Mouse (Mus musculus): ENCODE measurements around the gene Chrnd.

Gene Chrnd

DNA sequence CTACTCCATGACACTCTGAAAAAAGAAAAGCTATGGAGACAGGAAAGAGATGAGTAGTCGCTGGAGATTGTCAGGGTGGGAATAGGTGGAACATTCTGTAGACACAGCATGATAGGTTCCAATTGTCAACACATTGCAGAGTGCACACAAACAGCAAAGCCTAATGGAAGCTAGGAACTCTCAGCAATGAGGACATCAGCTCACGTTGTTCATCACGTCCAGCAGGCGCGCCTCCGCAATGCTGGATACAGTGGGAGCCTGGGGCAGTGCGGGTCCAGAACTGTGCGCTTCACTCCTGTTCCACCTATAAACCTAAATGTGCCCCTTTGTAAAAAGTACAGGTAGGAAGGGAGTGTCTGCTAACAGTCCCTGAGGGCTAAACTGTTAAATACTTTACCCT lies 52.6 kb downstream of the Chrnd start:
- DNase-seq: peak; percentile 59

DNA sequence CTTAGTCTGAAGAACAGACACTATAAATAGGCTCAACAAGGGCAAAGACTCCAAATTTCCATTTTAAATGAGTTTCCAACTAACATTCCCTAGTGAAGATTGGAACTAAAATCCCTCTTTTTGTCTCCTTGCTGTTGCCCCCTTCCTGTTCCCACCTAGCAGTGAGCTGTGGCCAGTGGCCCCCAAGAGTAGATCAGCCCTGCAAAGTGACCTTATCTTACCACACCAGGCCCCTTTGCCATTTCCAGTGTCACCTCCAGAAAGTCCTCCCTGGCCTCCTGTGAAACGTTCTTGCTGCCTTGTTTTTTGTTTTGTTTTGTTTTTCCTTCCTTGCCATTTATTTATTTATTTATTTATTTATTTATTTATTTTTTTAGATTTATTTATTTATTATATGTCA lies 55.0 kb downstream of the Chrnd start:
- DNase-seq: no peak

DNA sequence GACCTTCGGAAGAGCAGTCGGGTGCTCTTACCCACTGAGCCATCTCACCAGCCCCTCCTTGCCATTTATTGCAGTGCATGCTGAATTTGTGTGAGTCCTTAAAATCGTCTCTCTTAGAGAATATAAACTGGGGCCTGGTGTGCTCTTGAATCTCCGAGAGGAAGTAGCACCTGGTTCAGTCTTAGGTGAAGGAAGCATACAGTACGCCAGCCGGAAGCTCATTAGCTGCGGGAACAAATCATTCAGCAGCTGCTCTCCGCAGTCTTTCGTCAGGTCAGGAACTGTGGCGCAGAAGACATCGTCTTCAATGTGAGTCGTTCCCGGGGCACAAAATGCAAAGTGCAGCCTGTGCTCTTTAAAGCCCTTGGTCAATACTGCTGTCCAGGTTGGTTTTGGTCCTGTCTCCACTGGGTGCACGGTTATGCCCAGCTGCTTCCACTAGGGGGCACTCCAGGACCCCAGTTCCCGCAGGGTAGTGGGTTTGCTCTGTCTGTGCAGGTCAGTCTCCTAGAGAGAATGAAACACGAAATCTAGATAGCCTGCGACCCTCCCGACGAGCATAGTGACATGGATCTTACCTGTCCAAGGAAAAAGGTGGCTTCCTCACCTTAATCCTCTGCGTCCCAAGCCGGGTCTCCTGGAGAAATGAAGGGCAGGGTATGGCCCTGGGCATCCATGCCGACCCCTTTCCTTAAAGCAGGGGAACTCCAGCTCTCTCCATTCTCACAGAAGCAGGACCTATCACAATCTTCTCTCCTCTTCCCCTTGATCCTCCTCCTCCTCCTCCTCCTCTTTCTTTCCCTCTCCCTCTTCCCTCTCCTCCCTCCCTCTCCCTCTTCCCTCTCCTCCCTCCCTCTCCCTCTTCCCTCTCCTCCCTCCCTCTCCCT lies 55.8 kb downstream of the Chrnd start:
- peak; percentile 94 for DNase-seq

Measured in heart, adult 11 months (tissue).